Mouse (Mus musculus): ENCODE measurements around the gene Il25.

Il25 gene

DNA sequence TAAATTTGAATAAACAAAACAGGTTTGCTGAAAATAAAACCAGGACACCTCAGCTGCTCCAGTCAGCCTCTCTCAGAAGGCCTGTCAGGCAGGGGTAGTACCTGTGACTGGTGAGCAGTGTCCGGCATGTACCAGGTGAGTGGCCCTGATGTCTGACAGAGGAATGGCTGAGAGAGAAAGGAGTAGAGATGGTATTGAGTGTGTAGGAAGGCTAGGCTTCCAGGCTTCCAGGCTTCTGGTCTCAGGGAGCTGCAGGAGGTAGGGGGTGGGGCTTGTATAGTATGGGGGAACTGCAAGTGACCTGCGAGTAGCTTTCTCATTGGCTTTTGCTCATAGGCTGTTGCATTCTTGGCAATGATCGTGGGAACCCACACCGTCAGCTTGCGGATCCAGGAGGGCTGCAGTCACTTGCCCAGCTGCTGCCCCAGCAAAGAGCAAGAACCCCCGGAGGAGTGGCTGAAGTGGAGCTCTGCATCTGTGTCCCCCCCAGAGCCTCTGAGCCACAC is at the start of gene Il25:
Gene Il25, plus strand, starts transcription at position 51 of the 506 bp plus-strand sequence.
- peak; percentile 21 for DNase-seq (ENCODE audit: low read depth, low spot score)

DNA sequence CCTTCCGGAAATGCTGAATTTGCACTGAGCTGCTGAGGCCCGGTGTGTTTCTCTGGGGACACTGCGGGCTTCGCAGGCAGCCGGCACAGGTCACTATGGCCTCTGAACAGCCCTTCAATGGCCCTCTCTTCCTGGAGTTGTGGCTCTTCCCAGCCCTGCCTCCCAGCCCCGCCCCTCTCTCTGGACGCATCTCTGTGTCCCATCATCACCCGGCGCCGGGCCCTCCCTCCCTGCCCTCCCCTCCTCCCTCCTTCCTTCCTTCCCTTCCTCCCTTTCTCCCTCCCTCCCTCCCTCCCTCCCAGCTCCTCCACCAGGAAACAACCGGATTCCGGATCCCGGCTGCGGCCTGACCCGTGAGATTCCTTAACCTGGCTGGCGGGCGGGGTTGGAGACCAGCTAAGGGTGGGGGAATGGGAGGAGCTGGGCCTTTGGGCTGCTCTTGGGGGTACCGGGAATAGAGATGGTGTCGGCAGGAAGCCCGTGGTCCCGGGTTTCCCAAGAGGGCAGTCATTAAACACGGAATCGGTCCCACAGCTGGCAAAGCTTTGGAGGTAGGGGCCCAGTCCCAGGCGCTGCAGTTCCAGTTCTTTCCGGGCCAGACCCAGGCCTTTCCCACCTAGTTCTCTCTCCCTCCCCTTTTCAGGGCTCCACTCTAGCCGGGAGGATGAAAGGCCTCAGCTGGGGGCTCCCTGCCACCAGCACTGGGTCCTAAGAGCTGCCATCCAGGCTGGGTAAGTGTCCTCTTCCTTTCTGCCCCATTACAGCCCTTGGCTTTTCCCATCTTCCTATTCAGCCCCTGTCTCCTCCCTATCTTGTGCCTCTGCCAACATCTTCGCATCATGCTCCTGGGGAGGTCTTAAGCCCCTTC is 49.1 kb upstream of the Il25 start, which contains the start of the genes Bcl2l2 and Gm20521:
Gene Bcl2l2, plus strand, starts transcription at position 224 of the 868 bp plus-strand sequence.
Gene Gm20521, plus strand, starts transcription at position 288 of the 868 bp plus-strand sequence.
- DNase-seq (ENCODE audit: low read depth, low spot score): peak; percentile 85

DNA sequence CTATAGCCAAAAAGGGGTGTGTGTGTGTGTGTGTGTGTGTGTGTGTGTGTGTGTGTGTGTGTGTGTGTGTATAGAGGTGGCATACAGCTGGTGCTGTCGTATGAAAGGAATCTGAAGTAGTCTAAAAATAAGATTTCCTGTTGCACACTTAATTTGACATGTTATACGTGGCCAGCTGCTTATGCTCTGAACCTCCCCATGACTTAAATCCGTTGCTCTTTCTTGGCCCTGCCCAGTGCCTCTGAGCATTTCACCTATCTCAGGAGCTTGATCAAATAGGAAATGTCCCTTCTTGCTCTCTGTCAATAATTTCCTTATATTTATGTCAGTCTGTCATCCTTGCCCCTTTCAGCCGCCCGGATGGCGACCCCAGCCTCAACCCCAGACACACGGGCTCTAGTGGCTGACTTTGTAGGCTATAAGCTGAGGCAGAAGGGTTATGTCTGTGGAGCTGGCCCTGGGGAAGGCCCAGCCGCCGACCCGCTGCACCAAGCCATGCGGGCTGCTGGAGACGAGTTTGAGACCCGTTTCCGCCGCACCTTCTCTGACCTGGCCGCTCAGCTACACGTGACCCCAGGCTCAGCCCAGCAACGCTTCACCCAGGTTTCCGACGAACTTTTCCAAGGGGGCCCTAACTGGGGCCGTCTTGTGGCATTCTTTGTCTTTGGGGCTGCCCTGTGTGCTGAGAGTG is 48.3 kb upstream of the Il25 start:
- no peak for DNase-seq (ENCODE audit: low read depth, low spot score)

DNA sequence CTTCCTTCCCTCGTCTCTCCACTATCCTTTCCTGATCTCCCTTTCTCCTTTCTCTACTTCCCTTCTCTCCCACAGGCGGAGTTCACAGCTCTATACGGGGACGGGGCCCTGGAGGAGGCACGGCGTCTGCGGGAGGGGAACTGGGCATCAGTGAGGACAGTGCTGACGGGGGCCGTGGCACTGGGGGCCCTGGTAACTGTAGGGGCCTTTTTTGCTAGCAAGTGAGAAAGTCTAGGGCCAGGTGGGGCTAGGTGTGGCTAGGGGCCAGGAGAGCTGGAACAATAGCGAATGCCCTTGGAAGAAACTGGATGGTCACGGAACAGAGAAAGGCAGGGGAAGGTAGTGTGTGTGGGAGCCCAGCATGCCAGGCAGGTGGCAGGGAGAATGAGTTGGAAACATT is 47.2 kb upstream of the Il25 start:
- no peak for DNase-seq (ENCODE audit: low read depth, low spot score)

DNA sequence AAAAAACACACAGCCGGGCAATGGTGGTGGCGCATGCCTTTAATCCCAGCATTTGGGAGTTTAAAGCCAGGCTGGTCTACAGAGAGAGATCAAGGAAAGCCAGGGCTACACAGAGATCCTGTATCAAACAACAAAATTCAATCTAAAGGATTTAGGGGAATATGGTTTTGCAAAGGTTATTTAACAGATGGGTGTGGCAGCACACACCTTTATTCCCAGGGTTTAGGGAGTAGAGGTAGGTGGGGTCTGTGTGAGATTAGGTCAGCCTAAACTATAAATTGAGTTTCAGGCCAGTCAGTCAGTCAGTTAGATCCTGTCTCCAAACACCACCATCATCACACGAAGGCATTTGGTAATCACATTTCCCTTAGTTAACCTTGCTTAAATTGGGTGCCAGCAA is 40.3 kb upstream of the Il25 start, which contains the start of gene Pabpn1:
Gene Pabpn1, plus strand, starts transcription at position 301 of the 400 bp plus-strand sequence.
- no peak for DNase-seq (ENCODE audit: low read depth, low spot score)

DNA sequence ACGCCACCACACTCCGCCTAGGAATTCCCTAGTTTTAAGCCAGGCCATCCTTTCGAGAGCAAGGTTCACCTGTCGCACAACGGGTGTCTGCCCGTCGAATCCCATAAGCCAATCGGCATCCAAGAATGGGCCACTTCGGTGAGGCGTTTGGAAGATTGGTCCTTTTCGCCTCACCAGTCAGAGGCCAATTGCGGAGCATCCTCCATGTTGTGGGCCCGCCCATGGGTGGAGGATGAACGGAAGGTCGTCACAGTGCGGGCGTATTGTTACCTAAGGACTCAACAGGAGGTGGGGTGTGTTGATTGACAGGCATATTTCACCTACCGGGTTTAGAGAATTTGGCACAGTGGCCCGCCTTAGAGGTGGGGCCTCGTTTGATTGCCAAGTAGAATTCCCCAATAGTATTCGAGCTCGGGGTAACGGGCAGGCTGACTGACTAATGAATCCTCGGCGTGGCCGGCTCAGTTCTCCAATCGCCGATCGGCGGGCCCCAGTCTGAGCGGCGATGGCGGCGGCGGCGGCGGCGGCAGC is 38.8 kb upstream of the Il25 start:
- DNase-seq (ENCODE audit: low read depth, low spot score): peak; percentile 100

DNA sequence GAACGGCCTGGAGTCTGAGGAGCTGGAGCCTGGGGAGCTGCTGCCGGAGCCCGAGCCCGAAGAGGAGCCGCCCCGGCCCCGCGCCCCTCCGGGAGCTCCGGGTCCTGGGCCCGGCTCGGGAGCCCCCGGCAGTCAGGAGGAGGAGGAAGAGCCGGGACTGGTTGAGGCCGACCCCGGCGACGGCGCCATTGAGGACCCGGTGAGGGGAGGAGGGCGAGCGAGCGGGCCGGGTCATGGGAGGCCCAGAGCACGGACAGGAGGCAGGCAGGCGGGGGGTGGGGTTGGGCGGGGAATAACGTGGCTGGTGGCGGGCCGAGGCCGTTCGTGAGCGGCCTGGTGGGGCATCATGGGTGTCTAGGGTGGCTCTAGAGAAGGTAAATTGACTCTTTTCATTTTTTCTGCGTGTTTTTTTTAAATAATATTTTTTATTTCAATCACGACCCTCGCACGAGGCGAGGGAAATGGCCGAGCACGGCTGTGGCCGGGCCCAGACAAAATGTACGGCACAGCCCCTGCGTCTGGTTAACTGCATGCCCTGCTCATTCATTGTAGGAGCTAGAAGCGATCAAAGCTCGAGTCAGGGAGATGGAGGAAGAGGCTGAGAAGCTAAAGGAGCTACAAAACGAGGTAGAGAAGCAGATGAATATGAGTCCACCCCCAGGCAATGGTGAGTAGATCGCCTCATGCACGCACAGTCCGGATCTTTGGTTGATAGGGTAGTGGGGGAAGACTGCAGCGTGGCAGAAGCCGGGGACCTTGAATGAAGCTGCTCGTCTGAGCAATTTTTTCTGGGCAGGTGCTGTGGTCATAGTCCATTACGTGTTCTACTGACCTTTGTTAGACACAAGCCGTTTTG is 38.0 kb upstream of the Il25 start:
- DNase-seq (ENCODE audit: low read depth, low spot score): peak; percentile 25

DNA sequence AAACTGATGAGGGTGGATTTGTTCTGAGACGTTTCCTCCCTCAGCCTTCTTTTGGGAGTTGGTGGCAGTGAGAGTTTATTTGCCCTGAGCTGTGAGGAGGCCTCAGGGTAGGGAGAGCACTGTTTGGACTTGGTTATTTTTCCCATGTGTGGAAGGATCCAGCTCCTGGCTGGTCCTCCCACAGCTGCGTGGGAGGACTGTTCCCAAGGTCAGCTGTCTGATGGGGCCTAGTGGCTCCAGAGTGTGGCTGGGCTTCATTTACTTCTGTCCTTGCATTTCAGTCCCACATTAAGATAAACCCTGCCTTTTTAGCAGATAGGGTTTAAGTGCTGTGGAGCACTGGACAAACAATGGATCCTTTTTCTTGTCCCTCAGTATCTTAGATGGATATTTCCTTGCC is 35.0 kb upstream of the Il25 start:
- no peak for DNase-seq (ENCODE audit: low read depth, low spot score)

DNA sequence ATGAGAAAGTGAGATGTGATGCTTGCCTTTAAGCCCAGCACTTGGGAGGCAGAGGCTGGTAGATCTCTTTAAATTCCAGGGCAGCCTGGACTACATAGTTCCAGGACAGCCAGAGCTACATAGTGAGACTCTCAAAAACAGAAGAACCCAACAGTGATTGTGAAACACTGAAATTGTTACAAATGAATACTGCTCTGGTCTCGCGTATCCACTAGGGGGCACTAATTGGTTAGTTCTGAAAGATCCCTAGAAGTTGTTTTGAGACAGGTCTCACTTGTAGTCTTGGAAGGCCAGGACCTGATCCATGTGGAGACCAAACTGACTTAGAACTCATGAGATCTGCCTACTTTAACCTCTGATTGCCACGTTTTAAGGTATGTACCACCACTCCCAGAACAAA is 32.1 kb upstream of the Il25 start:
- peak; percentile 84 for DNase-seq (ENCODE audit: low read depth, low spot score)

DNA sequence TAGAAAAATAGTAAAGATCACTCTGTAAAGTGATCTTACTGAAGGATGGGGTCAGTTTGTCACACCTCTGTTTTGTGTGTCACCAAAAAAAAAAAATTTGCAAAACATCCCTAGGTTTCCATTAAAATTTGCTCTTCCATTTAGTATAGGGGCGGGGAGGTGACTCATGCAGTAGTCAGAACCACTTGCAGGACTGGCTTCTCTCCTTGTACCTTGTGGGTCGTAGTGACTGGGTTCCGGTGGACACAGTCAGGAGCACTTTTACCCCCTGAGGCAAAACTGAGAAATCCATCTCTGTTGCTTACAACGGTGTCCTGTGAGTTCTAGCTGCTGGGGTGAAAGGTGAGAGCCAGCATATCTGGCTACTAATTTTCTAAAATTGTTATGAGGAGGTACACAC is 28.9 kb upstream of the Il25 start:
- no peak for DNase-seq (ENCODE audit: low read depth, low spot score)

DNA sequence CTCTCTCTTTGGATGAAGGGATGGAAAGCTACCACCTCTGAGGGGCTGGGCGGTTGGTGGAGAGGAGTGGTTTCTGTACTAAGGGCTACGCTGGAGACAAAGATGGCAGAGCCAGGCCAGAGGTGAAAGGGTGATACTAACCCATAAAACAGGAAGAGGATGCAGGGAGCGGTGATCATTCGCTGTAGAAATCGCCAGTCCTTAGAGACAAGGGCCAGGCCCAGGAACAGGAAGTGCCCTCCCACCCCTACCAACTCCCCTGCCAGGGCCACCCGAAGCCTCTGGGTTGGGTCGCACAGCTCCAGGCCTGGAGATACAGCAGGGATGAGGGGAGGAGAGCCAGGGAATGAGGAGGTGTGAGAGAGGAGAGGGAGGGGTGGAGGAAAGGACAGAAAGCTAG is 23.8 kb upstream of the Il25 start:
- DNase-seq (ENCODE audit: low read depth, low spot score): no peak

DNA sequence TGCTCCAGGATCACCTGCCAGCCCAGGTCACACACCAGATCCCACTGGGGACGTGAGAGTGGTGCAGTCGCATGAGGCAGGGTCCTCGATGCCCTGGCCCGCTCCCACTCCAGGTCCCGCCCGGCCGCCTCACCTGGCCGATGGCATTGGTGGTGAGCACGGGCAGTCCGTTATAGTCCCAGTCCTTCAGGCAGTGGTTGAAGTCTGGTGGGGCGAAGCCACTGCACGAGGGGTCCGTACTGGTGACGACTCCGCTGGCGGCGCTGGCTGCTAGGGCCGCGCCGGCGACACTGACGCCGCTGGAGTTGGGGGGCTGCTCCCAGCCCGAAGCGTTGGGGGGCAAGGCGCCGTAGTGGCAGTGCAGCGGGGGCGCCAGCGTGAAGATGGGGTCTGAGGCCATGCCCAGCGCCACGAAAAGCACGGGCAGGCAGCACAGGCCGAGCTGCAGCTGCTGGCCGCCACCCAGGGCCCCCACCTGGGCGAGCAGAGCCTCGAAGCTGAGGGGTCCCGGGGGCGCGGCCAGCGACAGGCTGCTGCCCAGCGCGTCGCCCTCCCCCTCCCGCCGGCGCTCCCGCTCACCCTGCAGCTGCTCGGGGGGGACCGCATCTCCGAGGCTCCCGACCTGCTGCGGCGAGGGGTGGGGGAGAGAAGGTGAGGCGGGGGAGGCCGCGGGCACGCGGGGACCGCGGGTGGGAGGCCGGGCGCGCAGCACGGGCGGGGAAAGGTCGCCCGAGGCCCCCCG is 20.2 kb upstream of the Il25 start:
- DNase-seq (ENCODE audit: low read depth, low spot score): no peak

DNA sequence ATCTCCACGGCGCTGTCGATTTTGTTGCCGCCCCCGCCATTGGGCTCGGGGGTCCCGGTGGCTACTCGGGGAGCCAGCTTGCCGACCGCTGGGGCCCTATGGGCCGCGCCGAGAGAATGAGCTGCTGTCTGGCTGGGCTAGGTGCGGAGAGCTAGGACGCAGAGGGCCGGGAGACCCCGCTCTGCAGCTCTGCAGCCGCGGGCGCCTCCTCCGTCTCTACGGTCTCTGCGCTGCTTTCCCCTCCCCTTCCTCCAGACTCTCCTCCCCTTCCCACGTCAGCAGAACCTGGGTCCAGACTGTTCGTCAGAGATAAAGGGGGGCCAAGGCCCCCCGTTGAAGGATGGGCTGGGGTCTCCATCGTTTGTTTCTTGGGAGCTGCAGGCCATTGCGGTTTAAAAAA is 19.6 kb upstream of the Il25 start, which contains the start of gene Slc22a17:
Gene Slc22a17, minus strand, starts transcription at position 247 of the 400 bp plus-strand sequence.
- DNase-seq (ENCODE audit: low read depth, low spot score): peak; percentile 44

DNA sequence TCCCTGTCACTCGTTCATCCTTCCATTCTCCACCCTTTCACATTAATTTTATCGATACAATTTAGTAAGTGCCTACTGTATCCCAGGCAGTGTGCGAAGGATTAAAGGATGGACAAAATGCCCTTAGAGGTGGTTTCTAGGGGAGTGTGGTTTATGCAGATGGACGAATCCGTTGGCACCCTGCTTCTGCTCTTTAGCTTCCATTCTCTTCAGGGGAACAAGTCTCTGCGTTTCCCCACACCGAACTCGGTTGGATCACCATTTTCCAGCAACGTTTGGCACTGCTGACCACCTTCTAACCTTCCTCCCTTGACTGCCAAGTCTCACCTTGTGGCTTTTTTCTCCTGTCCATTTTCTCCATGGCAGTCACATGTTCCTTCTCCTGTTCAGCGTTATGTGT is 19.2 kb upstream of the Il25 start:
- no peak for DNase-seq (ENCODE audit: low read depth, low spot score)

DNA sequence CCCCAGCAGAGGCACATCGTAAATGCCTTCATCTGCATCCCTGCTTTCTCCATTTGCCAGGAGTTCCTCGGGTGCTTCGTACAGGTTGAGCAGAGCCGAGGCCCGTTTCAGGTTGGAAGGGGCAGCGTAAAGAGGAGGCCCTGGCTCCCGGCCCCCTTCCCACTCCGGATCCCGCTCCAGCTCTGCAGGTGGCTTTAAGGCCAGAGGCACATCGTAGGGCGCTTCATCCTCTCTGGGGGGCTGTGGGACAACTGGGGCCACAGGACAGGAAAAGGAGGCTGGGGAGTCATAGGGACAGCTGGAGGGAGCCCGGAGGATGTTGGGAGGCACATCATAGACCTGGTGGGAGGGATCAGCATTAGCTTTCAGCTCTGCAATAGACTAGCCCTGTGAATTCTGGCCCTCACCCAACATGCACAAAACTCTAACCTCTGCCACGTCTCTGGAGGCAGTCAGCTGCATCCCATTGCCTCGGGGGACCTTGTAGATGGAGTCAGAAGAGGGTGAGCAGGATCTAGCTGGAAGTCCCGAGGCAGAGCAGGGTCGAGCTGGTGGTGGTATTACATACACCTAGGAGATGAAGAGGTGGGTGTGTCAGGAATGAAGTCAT is 12.3 kb upstream of the Il25 start:
- no peak for DNase-seq (ENCODE audit: low read depth, low spot score)

DNA sequence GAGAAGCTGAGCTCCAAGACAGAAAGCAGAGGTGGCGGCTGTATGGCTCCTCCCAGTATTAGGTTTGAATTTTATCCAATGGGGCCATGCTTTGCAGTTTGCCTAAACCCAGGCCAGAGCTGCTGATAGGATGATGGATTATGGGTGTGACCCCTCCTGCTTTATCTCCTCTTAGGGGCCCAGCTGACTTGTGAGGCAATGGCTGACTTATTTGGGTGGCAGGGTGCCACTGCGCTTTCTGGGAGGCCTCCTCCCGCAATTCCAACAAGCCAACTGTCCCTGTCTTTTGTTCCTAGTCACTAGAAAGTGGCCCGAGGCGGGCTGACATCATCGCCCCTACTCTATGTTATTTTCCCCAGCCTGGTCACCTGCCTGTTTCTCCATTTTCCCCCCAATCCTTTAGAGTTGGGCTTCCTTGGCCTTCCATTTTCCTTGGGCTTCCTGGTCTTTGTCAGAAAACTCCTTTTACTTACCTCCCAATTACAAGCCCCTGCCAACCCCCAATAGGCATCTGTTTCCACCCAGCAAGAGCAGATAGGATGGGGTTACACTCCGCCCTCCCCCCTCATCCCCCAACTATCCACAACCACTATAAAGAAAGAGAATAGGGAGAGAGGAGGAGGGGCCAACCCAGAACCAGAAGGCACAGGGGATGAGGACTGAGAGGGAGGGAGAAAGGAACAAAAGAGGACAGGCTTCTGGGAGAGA is 7.7 kb upstream of the Il25 start:
- peak; percentile 42 for DNase-seq (ENCODE audit: low read depth, low spot score)

DNA sequence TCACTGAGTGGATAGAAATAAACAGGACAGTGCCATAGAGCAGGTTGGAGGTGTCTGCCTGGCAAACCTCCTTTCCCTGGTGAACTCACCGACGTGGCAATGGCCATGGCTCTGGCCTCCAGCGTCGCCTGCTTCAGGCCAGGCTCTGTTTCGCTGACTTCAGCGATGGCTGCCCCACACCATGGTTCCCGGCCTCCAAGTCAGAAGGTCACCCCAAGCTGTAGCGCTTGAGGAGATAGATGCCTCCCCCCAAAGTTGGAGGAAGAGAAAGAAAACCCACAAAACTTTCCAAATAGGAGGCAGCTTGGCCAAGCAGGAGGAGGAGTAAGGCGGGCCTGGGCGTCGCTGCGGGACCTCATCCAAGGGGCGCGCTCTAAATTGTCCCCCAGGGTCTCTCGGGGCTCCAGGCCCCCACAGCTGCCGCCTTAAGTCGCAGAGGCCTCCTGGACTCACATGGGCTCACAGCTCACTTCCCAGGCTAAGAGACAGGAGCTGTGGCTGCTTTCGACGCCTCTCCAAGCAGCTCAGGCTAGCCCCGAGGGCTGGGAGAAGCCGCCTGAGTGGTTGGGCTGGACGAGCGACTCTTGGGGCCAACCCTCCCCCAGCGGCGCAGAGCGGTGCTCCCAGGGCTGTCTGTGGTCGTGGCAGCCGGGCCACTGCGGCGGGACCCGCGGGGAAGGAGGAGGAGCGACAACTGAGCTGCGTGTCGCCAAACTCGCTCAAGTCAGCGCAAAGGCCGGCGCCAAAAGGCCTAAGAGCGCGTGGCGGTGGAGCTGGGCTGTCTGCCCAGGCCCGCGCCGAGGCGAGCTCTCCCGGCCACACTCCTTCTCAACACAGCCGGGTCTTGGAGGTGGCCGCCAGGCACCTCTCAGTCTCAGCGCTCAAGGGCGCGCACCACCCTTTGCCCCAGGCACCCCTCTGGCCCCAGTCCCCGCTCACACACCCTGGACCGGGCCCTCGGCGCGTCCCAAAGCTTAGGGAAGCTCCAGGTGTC is 6.8 kb upstream of the Il25 start, which contains the start of gene Efs:
Gene Efs, minus strand, starts transcription at position 778 of the 994 bp plus-strand sequence.
- DNase-seq (ENCODE audit: low read depth, low spot score): peak; percentile 48
